Mouse (Mus musculus) adrenal gland, postnatal 36 days (tissue): Measurements from ENCODE around the gene Clic3. TPM values are rescaled to one million over a fixed set of nuclear protein-coding genes. Genes with fewer than 3 reads are reported as not detected.

Source experiments
- DNase-seq, 2 experiments: peaks; one replicate each; pipeline ENCODE4 v3.0.0; 2021; ENCODE audit warnings: mixed read lengths in 1 of 2
- total RNA-seq, 2 experiments: library from RNA; stranded (reverse); gene quantifications; 2 replicates each; pipeline ENCODE4 v1.2.3; 2021

Gene Clic3
- total RNA-seq, 2 experiments from 2014 or later, result not detected

DNA sequence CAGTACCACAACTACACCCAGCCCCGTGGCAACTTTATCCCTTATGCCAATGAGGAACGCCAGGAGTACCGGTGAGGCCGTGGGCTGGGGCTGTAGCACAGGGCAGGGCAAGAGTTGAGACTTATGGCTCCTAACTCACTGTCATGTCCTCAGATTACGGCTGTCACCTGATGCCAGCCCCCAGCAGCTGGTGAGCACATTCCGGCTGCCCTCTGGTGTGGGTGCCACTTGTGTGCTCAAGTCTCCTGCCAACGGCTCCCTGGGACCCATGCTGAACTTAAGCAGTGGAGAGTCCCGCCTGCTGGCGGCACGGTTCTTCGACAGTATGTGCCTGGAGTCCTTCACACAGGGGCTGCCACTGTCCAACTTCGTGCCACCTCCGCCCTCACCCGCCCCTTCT lies 14.0 kb upstream of the Clic3 start:
- DNase-seq, result no peak

DNA sequence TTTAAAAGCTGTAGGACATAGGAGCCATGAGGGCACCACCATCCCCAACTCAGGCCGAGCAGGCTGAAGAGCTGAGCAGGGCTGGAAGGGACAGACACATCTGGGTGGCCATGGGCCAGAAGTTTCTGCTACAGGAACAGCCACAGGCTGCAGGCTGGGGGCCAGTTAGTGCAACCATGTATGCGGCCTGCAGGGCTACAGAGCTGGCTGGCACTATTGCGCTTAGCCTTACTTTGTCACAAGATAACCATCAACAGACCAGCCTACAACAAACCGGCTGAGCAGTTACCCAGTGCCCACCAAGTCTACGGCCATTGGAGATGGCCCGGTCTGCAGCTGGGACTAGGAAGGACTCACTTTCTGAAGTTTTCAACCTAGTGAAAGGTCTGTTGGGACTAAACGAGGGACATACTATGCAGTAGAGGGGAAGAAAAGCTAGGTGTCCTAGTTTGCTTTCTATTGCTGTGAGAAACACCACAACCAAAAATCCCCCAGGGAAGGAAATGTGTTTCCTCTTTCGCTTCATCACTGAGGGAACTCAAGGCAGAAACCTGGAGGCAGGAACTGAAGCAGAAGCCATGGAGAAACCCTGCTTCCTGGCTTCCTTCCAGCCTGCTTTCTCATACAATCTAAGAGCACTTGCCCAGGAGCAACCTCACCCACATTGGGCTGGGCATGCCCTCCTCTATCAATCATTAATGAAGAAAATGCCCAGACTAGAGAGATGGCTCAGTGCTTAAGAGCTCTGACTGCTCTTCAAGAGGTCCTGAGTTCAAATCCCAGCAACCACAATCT lies 5.6 kb upstream of the Clic3 start:
- no peak for DNase-seq

- DNase-seq, result no peak
Measured at GRCm38 (mm10) chr2:25452951-25453350, 3.7 kb upstream of the Clic3 start.

DNA sequence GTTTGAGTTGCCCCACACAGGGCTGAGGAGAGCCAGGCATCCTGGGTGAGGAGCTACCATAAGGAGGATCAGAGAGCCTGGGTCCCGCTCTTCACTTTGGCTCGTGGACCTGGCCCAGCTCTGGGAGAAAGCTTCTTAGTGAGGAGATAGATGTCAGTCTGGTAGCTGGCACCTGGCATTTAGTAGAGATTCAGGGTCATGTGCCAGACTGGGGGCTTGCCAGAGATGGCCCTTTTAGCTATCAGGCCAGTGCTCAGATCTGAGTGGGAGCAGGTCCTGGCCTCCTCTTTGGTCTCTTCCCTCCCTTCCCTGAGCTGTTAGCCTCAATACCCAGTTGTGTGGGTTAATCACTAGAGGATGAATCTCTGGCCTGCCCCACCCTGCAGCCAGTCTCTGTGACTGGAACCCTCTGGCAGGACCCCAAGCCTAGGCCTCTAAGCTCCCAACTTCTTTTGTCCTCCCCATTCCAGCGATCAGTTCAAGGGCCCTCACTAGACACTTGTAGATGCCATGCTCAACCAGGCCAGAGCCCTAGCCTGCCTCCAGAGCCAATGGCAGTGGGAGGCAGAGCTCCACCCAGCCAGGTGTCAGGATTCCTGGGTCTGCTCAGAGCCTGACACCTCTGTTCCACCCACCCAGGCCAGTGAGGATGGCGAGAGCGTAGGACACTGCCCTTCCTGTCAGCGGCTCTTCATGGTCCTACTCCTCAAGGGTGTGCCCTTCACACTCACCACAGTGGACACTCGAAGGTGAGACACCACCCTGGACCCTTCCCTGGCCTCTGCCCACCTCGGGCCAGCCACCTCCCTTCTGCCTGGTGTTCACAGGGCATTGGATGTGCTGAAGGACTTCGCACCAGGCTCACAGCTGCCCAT lies 621 bp downstream of the Clic3 start:
- no peak for DNase-seq

DNA sequence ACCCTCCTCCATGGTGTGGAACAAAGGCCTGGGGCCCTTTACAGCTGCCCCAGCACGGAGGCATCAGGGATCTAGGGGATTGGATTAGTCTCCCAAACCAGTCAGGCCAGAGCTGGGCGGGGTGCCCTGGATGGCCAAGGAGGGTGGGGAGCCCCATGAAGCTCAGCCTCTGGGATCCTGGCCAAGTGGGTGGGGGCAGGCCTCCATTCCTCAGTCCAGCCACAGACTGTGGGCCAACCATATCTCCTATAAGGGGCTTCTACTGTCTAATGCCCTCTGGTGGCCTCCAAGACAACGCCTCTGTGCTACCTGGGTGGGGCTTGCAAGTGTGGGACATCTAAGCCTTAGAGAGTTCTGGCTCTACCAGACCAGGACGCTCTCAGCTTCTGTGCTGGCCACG lies 2.3 kb downstream of the Clic3 start:
- DNase-seq, result peak in 1 of 2 experiments; percentile 38

DNA sequence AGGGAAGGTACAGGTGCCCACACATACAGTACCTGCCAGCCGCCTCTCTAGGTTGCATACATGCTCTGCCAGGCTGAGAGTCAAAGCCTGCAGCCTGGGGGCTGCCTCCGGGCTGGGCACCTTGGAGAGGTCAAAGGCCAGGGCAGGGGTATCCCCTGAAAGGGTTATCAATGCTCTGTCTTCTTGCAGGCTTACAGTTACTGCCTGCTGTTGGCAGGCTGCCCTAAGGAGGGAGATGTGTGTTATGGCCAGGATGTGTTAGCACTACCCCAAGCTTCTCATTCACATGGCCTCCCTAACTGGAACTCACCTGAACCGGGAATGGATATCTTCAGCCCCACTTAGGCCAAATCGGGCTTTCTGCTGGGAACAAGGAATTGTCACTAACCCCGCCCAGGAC lies 3.5 kb downstream of the Clic3 start:
- peak in 1 of 2 experiments; percentile 24 for DNase-seq

DNA sequence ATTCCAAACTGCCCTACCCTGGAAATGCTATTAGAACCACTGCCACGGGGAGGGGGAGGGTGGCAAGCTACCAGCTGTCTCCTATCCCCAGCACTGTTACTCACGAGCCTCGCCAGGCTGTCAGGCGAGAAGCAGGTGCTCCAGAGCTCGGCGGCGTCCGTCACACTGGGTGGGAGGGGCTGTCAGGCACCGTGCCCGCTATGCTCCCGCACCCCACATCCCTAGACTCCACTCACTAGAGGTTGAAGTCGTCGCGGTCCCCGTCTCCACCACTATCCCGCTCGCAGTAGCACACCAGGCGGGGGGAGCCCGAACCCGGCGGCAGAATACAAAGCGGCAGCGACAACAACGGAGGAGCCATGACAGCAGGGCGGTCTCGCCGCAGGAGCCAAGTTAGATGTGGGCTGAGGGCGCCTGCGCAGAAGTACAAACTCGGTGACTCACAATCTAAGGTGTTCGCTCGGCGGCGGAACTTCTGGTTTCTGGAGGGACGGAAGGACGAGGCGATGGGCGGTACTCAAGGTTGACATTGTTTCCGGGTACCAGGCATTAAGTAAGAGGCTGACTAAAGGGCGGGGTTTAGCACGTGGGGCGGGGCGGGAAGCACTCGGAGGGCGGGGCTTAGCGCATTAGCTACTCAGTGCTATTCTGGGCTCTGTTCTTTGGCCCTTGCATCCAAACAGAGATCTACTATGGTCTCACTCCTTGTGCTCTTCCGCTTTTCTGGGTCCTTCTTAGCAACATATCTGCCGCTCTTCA lies 4.1 kb downstream of the Clic3 start, which contains the start of gene Paxx:
Gene Paxx (minus strand): TSS at position 544 of the 759 bp plus-strand sequence.
- peak; percentile 93 for DNase-seq

DNA sequence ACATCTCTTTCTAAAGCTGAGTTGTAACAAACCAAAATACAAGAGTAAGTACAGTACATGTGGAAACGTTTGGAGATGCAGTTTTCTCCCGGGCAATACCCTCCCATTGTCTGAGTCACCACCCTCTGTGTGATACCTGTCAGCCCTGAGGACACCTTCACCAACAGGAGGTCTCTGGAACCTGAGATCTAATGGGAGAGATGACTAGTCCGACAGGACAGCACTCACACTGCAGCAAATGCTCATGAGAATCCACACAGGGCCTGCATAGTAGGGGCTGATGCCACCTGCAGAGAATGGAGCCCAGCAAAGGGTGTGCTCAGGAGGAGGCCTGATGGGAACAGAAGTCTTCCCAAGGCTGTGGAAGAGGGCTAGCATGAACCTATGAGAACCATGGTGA lies 4.8 kb downstream of the Clic3 start:
- DNase-seq, result no peak

GRCm38 (mm10) chr2:25463630-25464029 lies 7.0 kb downstream of the Clic3 start:
- no peak for DNase-seq

DNA sequence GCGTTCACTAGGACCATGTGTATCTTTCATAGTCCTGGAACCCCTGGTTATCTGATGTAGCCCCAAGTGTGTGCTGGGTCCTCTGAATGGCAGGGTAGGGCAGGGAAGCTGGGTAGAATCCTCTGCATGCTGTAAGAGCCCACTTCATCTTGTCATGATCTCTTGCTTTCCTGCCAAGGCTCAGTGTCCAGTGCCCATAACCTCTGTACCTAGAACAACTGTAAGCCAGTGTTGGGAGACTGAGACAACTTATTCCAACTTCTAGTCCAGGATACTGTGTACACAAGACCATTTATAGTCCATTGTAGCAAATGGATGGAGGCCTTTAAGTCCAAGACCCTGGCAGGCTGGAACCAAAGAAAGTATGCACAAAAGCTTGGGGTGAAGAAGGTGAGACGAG lies 8.6 kb downstream of the Clic3 start:
- DNase-seq, result no peak

GRCm38 (mm10) chr2:25465816-25466635 lies 9.4 kb downstream of the Clic3 start:
- no peak for DNase-seq

DNA sequence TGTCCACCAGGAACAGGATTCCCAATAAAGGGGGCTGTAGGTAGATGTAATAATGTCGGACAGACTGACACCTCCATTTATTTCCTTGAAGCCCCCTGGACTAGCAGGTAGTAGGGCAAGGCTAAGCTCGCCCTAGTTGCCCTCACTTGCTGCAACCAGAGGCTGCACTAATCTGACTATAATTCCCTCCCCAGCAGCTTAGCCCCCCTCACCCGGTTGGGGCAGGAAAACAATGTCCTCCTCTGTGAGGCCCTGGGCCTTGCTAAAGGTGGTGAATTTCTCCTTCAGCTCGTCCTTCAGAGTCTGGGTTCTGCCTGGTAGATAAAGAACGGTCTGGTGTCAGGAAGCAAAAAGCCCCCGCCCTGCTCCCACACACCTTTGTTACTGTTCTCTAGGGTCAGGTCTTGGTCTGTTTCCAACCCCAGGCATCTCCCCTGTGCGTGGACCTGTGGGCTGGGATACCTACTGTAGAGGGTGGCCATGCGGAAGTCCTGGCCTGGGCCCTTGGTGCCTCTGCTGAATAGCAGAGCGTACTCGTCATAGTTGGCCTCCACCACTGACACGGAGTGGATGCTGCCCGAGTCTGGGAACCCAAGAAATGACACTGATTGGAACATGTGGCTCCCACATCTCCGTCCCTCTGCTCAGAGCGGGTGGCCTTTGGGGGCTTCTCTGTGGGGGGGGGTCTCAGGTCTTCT lies 11.1 kb downstream of the Clic3 start:
- no peak for DNase-seq

DNA sequence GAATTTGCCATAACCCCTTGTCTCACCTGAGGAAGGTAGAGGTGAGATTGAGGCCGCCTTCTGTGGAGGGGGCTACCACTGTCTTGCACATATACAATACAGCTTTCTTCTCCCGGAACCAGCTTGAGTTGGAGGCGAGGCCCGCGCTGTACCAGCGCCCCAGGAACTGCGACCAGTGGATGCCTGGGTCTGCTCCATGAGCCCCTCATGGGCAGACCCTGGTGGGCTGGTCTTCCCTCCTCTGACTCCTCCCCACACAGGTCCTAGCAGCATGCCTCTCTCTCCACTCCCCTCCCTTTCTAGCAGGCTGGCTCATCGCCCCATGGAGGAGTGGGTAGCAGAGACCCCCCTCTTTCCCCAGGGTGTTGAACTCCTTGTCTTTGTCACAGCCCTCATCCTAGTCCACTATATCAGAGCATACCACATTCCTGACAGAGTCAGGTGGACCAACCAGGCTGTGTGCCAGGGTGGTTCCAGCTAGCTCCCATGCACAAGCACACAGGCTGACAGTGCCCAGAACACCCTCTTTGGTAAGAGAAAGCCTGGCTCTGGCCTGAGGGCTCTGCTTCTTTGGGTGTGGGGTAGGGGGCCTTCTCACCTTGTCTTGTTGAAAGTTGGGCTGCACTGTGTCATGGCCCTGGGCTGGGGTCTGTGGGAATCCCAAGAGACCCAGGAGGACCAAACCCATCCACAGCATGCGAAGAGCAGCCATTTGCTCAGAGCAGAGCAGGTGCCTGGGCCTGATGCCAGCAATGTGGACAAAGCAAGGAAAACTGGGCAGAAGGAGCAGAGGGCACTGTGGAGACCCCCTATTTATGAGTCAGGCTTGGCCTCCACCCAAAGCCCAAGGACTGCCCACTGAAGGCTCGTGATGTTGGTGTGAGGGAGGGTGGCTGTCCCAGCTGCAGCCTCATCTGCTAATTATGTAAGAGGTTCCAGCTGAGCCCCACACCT lies 12.6 kb downstream of the Clic3 start:
- DNase-seq, result peak in 1 of 2 experiments; percentile 19

DNA sequence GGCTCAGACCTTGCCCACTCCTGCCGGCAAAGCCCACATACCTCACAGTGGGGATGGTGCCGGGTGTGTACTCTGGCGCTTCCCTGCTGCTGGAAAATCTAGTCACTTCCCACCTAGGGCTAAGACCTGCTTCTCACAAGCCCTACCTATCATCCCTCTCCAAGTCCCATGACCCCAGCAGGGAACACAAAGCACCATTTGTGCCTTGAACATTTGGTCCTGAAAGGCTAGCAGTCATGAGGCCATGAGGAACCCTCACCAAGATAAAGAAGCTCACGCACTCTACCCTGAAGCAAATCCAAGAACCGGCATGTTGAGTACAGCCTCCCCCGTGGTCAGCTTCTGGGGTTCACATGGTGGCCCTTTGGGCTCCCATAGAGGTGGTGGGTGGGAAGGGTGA lies 13.3 kb downstream of the Clic3 start, which contains the start of gene Ptgds:
Gene Ptgds (minus strand): TSS at position 78 of the 400 bp plus-strand sequence.
- no peak for DNase-seq

DNA sequence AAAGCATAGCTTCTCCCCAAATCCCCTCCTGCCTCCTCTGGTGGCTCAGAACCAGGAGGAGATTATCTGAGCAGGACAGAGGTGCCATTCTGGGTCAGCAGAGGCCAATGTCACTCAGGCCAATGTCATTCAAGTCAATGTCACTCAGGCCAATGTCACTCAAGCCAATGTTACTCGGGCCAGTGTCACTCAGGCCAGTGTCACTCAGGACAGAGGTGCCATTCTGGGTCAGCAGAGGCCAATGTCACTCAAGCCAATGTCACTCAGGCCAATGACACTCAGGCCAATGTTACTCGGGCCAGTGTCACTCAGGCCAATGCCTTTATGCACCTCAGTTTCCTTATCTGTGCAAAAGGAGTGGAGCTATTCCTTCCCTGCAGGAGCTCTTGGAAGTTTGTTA lies 15.9 kb downstream of the Clic3 start:
- DNase-seq, result no peak

DNA sequence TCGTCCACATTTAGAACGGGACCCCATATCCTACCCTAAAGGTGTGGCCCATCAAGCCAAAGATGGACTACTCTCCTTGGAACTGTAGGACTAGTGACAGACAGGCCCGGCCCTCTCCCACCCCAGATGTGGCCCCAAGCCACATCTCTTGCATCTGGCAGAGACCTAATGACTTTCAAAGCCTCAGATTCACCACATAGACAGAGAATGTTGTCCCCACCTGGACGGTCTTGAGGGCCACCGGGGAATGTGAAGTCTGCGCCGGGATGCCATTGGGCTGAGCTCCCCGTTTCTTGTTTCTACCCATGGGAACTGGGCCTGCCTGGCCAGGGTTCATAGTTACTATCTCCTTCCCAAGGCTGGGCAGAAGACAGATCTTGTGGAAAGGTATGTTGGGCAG lies 20.9 kb downstream of the Clic3 start:
- DNase-seq, result no peak

GRCm38 (mm10) chr2:25477967-25478675 lies 21.5 kb downstream of the Clic3 start:
- peak; percentile 77 to 81 for DNase-seq

- DNase-seq, result peak in 1 of 2 experiments; percentile 37
Measured at GRCm38 (mm10) chr2:25479551-25480311, 23.1 kb downstream of the Clic3 start.
